Mouse (Mus musculus): ENCODE measurements around the gene Csf3.

GRCm38 (mm10) chr11:98681786-98682745, 19.0 kb upstream of the Csf3 start, which contains the start of gene Psmd3:
- TF ChIP-seq CTCF (IDR thresholded peaks at IDR 0.05; ENCODE audit: low read depth, low read length): no peak
- TF ChIP-seq POLR2A (IDR thresholded peaks at IDR 0.05; ENCODE audit: borderline replicate concordance, low read depth, low read length): no peak
